Mouse (Mus musculus) adrenal gland, adult 10 weeks (tissue): ENCODE measurements around the gene 6430571L13Rik. TPM values are rescaled to one million over a fixed set of nuclear protein-coding genes. Genes with fewer than 3 reads are reported as not detected.

Experiments used
- polyA plus RNA-seq: library from polyadenylated mRNA; stranded (reverse); fragments of 350-450 nt; fragmentation: Illumina TruSeq; extraction: RNeasy Lipid Tissue Mini Kit (QIAGEN cat#74804); gene quantifications from one replicate; pipeline ENCODE4 v1.2.3, GENCODE M21; 2014; ENCODE audit warnings: low read depth, low replicate concordance

The 6430571L13Rik gene
- polyA plus RNA-seq: not detected

GRCm38 (mm10) chr9:107340267-107340859 is at the start of gene 6430571L13Rik:
6430571L13Rik (plus strand) TSS chr9:107340602.

GRCm38 (mm10) chr9:107296016-107296040 is 44.6 kb upstream of the 6430571L13Rik start, which contains the start of gene Cish:
Cish (plus strand) TSS chr9:107296026.

GRCm38 (mm10) chr9:107338172-107338883 is 2.1 kb upstream of the 6430571L13Rik start, which contains the start of gene Hemk1:
Hemk1 (minus strand) TSS chr9:107338350.

GRCm38 (mm10) chr9:107399491-107399971 is 59.1 kb downstream of the 6430571L13Rik start, which contains the start of gene Cacna2d2:
Cacna2d2 (plus strand) TSS chr9:107399612.

Other genes starting within 250 kb of the 6430571L13Rik start
- gene Dock3, start 108.7 kb upstream of the 6430571L13Rik start, polyA plus RNA-seq: 1.6 TPM
- 6.9 TPM for gene Mapkapk3, start 50.7 kb upstream of the 6430571L13Rik start, polyA plus RNA-seq
- gene Cish, start 44.6 kb upstream of the 6430571L13Rik start, polyA plus RNA-seq: 0.58 TPM
- 2.3 TPM for gene Hemk1, start 2.3 kb upstream of the 6430571L13Rik start, polyA plus RNA-seq
- gene Cacna2d2, start 59.0 kb downstream of the 6430571L13Rik start, polyA plus RNA-seq: 0.76 TPM
- 0.23 TPM for gene Tmem115, start 193.3 kb downstream of the 6430571L13Rik start, polyA plus RNA-seq
- 4.6 TPM for gene Cyb561d2, start 201.6 kb downstream of the 6430571L13Rik start, polyA plus RNA-seq
- 1.8 TPM for gene Nprl2, start 201.6 kb downstream of the 6430571L13Rik start, polyA plus RNA-seq
- not detected for gene Zmynd10, start 206.7 kb downstream of the 6430571L13Rik start, polyA plus RNA-seq
- 8.9 TPM for gene Rassf1, start 211.0 kb downstream of the 6430571L13Rik start, polyA plus RNA-seq
- gene Tusc2, start 222.7 kb downstream of the 6430571L13Rik start, polyA plus RNA-seq: 30.0 TPM
- 0.76 TPM for gene Hyal2, start 227.3 kb downstream of the 6430571L13Rik start, polyA plus RNA-seq
- gene Hyal1, start 236.3 kb downstream of the 6430571L13Rik start, polyA plus RNA-seq: 3.5 TPM
- gene Naa80, start 238.3 kb downstream of the 6430571L13Rik start, polyA plus RNA-seq: 2.7 TPM
- not detected for gene Hyal3, start 240.2 kb downstream of the 6430571L13Rik start, polyA plus RNA-seq
- 21.9 TPM for gene Ifrd2, start 247.0 kb downstream of the 6430571L13Rik start, polyA plus RNA-seq